Mouse (Mus musculus) layer of hippocampus, adult 11-12 months (tissue): ENCODE data around the gene Man1c1.

Source experiments
- DNase-seq: peaks from one replicate; pipeline ENCODE4 v3.0.0; 2022; ENCODE audit warnings: low spot score

Man1c1 gene

DNA sequence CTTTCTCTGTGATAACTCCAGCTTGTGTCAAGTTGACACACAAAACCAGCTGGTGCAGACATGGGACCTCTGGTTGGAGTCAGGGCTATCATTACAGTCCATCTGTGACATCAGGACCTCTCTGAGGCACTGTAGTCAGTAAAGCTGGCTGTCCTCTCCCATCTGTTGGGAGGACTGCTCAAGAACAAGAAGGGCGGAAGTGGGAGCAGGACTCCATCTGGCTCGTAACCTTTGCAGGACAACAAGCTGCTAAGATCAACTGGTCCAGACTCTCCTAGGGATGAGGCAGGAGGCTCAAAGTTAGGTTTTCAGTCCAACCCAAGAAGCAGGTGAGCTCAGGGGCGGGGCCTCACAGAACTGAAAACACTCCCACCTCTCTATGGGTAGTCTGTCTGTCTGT is 29.1 kb downstream of the Man1c1 start:
- DNase-seq = no peak

DNA sequence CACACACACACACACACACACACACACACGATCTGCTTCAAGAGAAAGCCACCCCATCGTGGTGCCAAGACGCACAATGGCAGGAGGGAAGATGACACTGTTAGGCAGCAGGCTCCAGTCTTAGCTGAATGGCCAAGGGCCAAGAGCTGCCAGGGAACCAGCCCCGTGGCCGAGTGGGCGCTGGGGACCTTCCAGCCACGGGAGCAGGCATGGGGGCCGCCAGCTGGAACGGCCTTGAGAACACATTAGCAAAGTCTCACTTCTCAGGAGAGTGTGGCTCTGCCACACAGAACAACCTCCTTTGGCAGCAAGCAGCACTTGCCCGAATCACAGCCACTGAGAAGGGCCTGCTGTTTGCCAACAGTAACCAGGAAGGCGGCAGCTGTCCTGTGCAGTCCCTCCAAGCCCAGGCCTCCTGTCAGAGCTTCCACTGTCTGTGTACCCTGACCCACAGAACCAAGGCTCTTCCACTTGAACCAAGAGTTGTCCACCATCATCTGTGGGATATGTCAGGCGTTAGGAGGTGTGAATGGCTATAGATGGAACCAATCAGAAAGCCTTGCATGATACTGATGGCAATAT is 30.1 kb downstream of the Man1c1 start:
- no peak for DNase-seq

DNA sequence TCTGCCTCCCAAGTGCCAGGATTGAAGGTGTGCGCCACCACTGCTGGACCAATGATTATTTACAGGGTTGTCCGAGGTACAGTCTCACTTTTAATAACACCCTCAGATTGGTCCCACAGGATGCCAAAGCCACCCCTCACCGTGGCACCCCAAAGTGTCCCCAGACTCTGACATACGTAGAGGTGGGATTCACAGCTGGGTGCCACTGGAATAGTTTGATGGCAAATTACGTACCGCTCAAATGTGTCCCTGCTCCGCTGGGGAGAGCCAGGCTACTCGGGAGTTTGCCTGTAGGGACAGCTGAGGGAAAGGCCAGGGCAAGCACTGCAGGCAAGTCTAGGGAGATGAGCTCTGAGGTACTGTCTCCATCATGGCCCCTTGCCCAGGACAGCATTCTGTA is 30.9 kb downstream of the Man1c1 start:
- no peak for DNase-seq

DNA sequence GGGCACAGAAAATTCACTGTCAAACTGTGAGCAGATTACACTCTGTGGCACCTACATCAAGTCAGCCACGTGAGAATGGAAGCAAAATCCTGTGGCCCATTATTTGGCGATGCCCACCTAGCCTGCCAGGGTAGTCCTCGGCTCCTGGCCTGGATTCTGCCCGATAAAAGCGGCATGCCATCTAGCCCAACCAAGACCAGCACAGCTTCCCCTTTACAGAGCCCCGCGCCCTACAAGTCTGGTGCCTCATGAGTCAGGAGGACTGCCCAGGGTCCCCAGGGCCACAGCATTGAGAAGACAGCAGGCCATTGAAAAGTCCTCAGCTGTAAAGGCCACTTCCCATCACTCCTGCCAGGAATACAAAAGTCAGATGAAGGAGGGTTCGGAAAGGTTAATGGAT is 31.8 kb downstream of the Man1c1 start:
- no peak for DNase-seq

DNA sequence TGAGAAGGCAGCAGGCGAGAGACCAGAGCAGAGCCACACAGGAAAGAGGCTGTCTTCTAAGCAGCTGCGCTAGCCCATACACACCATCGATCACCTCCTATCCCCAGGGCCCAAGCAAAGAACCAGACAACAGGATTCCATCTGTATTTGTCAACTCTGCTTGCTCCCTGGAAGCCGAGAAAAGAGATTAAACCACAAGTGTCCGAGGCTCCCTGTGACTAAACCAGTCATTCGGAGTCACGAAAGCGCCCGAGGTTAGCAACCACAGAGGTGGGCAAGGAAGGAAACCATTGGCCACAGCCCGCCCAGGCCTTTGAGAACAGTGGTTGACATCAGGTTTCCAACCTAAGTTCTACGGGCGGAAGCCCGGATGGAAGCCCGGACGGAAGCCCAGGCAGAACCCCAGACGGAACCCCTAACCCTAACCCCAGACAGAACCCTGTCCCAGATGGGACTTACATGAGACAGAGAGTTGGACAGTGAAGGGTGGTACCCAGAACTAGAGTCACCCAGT is 32.4 kb downstream of the Man1c1 start:
- no peak for DNase-seq

DNA sequence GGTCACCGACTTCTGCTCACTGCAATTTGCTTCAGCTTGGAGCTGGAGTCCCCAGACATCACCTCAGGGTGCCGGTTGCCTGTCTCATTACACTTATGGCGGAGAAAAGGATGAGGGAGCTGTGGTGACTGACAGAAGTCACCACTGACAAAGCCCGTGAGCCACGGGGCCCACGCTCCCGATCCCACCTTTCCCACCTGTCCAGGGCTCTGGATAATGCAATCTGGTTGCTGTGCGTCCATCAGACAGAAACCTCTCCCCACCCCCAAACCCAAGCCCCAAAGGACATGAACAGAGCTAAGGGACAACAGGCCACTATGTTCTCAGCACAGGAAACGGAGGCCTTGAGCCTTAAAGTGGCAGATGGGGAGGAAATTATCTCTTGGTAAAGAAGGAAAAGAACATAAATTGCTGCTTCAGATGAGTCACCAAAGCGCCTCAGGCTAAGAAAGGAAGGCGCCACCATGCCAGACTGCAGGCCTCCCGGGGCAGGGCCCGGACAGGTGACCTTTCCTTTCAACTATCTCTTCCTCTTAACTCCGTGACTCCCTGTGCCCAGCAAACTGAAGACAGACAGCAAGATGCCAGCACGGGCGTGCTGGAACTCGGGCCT is 34.2 kb downstream of the Man1c1 start:
- DNase-seq = no peak

DNA sequence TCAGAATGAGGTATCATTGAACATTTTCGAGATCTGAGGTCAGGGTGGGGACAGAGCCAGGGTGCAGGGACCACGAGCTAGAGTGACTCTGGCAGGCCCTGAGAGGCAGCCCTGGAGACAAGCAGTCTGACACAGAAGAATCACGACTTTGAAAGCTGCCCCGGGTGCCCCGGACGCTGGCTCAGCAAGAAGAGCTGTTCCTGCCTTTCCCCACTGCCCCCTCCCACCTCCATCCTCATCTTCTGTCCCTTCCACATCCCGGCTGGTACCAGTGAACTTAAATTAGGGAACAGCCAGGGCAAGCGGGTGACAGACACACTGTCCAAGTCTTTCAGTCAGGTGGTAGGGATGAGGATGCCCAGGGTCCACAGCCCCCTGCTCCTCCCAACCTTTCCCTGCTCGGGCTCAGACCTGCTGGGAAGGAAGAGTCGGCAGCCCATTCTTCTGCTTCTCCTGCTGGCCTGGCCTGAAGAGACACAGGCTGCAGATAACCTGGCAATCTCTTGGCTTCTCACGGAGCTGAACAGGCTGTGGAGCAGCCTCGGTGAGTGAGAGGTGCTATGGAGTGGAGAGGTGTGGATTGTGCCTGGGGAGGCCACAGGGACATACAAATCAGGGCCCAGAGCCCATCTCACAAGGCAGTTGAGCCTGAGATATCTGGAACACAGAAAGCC is 35.6 kb downstream of the Man1c1 start:
- DNase-seq = no peak

DNA sequence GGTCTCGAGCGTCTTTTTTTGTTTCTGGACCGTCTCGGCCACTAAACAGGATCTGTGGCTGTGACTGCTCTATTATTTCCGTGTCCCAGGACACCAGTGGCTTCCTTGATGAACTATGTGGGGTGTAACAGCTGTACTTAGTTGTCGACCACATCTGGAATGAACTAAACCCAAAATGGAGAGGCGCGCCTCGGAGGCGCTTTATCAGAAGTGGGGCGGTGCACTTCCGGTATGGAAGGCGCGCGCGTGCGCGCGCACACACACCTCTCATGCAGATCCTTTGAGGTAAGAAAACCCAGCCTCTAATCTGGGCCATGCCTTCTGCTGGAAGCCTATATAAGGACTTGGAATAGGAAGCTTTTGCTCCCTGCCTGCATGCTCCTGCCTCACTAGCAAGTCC is 37.7 kb downstream of the Man1c1 start:
- DNase-seq = no peak

DNA sequence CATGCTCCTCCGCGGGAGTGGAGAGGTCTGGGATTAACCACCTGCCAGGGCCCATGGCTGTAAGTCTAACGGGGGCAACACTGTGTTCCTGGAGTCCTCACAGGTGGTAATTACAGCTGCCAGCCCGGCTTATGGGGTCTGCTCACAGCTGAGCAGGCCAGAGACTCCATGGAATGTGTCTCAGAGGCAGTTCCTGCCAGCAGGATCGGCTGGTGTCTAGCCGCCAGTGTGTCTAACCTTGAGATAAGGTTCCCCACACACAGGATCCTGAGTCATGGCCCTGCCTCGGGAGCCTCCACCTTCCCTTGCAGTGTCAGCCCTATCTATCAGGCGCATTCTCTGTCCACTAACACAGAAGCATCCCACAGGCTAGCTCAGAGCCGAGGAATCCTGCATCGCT is 41.0 kb downstream of the Man1c1 start:
- no peak for DNase-seq

DNA sequence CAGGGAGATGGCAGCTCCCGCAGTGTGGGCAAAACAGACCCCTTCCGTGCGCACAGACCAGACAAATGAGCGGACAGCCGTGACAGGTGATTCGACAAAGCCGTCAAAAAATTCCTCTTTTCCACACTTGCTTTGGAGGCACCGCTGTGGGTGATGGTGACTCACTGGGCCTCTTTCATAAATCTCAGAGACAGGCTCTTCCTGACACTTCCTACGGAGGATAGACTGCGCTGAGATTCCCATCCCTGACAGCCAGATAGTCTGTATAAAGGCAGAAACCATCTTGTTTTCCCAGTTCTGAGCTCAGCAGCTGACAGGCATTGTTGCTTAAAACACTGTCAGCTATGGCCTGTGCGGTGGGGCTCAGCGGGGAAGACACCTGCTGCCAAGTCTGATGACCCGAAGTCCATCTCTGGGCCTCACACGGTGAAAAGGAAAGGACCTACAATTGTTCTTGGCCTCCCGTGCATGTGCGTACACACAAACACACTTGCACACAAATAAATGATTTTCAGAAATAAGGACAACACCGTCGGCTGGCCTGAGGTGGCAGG is 43.4 kb downstream of the Man1c1 start:
- DNase-seq = no peak

DNA sequence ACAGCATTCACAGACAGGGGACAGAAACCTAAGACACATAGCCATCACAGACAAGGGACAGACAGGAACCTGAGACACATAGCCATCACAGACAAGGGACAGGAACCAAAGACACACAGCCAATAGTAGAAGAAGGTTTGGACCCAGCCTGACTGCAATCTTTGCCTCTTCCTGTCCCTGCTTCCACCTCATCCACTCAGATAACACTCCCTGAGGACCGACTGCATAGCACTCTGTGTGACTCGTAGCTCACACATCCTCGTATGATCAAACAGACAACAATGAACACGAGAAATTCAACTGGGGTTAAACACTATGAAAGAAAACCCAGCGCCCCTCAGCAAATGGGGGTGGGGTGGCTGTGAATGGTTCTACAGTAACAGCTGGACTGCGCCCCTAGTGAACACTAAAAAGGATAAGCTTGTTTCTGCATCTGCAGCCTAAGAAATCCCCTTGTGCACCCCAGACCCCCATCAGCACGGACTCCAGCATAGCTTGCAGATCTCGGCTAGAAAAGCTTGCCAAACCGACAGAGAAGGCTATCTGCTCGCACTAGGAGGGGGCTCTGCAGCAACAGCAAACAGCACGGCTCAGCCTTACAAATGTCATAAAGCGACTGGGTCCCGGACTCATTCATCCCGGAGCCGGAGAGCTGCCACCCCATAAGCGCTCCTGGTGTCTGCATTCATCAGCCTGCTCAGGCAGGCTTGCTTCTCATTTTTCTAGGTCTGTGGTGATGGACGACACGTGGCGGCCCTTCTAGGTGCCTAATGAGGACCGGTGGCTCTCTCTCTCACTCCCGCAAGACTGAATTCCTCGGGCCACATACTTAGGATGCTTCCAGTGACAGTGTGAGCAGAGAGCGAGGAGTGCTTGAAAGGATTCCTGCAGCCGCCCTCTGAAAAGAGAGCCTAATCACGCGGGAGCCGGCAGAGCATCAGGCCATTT is 44.5 kb downstream of the Man1c1 start:
- no peak for DNase-seq

DNA sequence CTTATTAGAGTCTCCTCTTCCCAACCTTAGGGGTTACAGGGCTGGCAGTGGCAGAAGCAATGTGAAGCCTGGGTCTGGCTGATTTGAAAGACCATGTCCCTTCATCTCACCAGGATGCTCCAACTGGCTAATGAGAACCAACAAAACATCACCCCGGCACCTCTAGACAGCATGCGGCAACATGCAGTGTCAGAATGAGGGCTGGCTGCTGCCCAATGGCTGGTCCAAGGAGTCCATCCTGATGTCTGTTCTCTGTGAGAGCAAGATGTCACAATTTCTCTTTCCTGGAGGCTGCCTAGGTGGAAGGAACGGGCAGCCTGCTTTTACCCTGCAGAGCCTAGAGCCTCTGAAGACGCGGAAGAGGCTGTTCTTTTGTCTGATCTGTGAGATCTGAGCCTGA is 46.6 kb downstream of the Man1c1 start:
- no peak for DNase-seq

DNA sequence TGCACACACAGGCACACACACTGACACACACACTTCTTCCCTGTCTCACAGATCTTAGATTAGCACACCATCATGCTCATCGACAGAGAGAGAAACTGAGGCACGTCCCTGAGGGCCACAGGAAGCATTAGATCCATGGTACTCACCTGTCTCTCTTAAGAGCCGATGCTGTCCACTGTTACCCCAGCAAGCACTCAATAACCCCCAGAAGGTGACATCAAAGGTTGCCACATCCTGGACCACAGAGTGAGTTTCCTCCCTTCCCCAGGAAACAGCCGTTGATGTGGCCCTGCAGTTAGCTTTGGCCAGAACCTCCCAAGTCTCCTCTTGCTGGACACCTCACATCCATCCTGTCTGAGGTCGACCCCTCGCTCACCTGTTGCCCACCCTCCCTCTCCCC is 49.7 kb downstream of the Man1c1 start:
- DNase-seq = no peak

DNA sequence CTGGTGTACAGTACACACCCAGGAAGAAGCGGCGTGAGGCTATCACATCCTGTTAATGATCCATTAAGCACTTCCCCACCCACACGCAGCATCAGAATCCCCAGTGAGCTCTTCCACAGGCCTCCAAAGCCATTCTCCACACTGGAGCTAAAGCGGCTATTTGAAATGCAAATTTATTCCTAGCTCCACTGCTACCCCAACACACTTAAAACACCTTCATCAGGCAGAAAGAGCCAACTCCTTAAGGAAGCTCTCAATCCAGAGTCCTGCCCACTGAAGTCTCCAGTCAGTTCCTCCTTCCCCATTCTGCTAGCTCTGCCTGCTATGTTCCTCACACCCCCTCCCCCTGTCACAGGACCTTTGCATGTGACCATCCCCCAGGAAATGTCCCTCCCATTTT is 51.4 kb downstream of the Man1c1 start:
- no peak for DNase-seq

DNA sequence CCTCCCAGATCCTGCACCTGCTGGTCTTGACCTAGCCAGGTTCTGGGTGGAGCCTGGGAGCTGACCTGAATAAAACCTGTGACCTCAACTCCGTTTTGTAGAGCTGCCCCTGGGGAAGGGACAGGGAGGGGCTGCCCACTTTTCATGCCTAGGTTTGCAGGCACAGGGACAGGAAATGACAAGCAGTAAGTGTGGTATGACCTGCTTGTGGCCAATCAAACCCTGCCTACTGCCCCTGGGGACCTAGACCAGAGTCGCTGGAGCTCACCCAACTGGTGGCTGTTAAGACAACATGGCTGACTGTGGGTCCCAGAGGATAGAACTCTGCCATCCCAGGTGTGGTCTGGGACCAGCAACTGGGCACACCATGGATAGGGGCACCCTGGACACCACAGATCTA is 51.9 kb downstream of the Man1c1 start:
- DNase-seq = no peak

DNA sequence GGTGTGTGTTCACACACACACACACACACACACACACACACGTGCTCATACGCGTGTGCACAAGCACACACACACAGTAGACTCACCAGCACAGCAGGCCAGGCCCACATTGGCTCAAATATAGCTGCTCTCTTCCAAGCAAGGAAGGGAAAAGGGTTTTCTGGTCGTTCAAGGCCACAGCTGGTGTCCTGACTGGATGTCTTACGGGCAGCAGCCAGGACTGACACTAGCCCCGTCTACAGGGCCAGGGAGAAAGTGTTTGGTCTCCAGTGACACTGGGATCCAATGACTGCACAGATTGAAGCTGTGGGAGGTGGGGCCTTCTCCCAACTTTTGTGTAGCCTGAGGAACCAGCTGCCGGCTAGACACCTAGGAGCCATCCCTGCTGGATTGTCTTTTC is 52.7 kb downstream of the Man1c1 start:
- DNase-seq = no peak

DNA sequence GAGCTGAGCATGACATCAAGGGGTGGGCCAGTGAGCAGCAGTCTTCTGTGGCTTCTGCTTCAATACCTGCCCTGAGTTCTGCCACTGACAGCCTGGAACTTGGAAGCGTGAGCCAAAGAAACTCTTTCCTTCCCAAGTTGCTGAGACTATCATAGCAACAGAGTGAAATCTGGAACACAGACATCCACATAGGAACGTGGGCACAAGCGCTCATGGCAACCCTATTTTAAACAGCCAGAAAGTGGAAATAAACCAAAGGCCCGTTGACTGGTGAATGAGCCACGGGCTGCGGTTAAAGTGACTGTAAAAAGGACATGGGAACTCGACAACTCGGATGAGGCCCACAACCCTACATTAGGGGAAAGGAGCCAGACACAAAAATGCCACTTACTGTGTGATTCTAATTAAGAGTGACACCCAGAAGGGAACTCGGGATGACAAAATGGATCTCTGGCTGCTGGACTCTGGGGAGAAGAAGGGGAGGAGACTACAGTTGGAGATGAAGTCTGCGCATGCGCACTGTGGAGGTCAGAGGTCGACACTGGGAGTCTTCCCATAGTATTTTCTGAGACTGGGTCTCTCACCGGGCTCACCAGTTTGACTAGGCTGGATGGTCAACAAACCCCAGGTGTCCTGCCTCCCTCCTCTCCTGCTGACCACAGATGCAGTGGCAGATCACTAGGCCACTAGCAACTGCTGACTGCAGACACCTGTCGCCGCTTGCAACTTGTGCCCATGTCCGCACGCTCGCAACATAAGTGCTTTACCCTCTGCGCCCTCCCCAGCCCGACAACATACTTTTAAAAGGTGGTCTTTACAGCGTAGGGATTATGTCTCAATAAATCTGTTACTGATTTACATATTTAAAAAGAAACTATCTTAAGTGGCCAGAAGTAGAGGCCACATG is 58.8 kb downstream of the Man1c1 start:
- DNase-seq = no peak

DNA sequence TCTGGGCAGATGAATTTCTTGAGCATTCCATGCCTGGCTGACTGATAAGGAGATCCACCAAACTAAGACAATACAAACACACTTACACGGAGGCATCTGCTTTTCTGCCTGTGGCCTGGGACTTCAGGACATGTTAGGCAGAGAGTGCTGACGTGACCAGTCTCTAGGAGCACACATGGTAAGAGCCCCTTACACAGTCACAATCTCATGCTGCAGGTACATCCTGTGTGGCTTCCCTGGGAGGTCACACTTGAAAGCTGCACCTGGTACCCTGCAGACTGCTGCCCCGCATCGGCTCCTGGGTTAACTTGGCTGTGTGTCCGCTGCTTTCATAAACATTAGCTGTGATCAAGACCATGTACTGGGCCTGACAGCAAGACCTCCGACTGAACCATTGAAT is 59.7 kb downstream of the Man1c1 start:
- DNase-seq = no peak

DNA sequence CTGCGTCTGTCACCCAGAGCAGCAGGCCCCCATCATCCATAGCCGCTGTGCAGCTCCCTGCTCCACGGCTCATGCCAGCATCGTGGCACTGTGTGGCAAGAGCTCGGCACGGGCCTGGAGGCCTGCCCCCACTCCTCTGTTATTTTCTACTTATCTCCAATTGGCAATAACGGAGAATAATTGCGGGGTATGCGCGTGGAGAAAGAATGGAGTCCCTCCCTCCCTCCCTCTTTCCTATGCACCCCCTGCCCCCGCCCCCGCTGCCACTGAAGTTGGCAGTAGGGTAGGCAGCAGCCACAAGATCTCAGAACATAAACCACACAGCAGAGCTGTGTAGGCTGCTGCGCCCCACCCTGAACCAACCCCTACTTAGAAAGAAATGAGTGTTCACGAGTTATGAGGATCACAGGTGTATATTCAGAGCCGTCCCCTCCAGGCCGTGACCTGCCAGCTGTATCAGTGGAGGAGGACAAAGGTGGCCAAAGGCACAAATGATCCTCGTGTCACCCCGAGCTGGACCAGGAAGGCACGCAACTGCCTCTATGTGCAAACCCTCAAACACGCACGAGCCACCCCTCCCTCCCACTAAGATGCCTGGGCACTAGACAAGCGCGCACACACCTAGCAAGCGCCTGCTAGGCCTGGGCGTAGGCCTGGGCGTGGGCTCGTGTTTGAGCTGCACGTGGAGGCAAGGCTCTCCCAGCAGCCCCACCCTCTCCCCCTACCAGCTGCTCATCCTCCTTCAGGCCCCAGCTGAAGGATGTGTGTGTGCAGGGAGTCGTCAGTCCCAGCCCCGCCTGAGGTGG is 62.2 kb downstream of the Man1c1 start:
- DNase-seq = no peak

DNA sequence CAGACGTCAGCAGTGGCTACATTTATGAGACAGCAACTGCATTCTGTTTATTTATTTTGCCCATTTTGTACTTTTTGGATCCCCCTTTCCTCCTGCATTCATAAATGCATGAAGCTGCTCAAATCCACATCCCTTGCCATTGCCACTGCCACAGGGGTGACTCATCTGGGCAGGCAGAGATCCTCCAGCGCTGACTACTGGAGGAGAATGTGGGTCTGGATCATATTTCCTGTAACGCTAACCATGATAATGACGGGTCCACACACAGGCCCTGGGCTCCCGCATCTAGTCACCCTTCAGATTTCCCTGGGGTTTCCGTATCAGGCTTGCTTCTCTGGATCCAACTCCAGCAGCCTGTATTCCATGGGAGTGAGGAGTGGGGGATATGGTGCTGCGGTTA is 64.8 kb downstream of the Man1c1 start:
- DNase-seq = no peak
